Mouse (Mus musculus) monocyte, adult 59 days (primary cell): ENCODE measurements around the gene Pih1h3b. TPM values are rescaled to one million over a fixed set of nuclear protein-coding genes. Genes with fewer than 3 reads are reported as not detected.

Source experiments
- total RNA-seq, 2 experiments: library from RNA; stranded (reverse); gene quantifications; one replicate each; pipeline ENCODE4 v1.2.4; 2023

The Pih1h3b gene
- not detected for total RNA-seq

DNA sequence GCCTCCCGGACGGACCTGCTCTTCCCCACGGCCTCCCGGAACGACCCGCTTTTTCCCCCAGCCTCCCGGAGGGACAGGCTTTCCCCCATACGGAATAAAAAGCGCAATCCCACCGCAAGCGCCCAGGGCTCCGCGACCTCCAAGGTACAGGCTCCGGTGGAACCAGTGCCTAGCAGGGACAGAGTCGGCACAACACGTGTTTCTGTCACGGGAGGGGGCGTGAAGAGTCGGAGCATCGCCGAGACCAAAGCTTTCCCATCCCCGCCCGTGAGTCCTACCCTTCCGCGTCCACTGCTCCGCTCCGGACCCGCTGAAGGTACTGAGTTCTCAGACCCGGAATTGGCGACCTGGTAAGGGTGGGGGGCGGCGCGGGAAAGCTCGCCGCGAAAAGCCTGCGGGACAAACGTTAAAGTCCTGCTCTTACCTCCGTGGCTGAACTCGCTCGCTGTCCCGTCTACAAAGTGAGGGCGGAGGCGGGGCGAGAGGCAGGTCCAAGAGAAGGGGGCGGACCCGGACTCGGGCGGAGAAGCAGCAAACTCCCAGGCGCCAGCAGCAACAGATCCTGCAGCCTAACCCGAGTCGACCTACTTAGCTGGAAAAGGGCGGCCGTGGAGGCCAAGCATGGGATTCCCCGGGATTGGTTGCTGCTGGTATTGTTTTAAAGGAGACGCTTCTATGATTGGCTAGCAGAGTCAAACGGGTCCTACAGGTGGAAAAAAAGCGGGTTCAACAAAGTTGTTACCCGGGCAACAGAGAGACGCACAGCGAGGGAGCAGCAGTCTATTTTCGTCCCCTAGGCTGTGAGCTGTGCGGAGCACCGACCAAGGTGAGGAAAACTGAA, at the start of gene Pih1h3b, which contains the start of gene Nup62cl:
Gene Pih1h3b, plus strand, starts transcription at position 745 of the 841 bp plus-strand sequence.
Gene Nup62cl, minus strand, starts transcription at position 578 of the 841 bp plus-strand sequence.

Other genes with a start within 250 kb of the Pih1h3b start
- 1 to 10 TPM in 1 of 2 experiments, under 1 TPM in 1; 0.46 to 1.8 TPM for gene Morc4, start 191.2 kb upstream of the Pih1h3b start, total RNA-seq
- gene Rbm41, start 64.3 kb upstream of the Pih1h3b start, total RNA-seq, result 10 to 100 TPM; 15.4 to 20.5 TPM
- not detected for gene Nup62cl, start 167 bp upstream of the Pih1h3b start, total RNA-seq